Mouse (Mus musculus): ENCODE results near the gene Zfp423.

Zfp423 gene

DNA sequence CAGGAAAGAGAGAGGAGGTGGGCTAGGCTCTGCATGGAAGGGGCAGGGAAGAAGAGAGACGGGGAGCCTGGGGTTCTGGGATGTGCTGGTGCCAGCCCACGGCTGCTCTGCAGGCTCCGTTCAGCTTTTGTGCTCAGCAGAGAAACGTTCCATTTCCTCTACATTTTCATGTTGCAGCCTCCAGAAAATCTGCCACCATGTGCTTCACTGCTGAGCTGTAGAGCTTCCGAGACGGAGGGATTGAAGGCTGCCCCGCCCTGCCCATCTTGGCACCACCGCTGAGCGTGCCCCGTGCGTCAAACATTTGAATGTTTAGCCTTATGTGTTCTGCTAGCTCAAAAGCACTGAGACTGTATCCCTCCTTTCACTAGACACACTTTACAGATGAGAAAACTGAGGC lies 159.3 kb downstream of the Zfp423 start:
- no peak for DNase-seq

- peak; percentile 35 for DNase-seq
Measured at GRCm38 (mm10) chr8:87796234-87796633, 163.2 kb downstream of the Zfp423 start.

- no peak for DNase-seq
Measured at GRCm38 (mm10) chr8:87794639-87795038, 164.8 kb downstream of the Zfp423 start.

- peak; percentile 42 for DNase-seq
Measured at GRCm38 (mm10) chr8:87791103-87791502, 168.3 kb downstream of the Zfp423 start.

- no peak for DNase-seq
Measured at GRCm38 (mm10) chr8:87784641-87785439, 174.6 kb downstream of the Zfp423 start.

- no peak for DNase-seq
Measured at GRCm38 (mm10) chr8:87784227-87784626, 175.2 kb downstream of the Zfp423 start.

DNA sequence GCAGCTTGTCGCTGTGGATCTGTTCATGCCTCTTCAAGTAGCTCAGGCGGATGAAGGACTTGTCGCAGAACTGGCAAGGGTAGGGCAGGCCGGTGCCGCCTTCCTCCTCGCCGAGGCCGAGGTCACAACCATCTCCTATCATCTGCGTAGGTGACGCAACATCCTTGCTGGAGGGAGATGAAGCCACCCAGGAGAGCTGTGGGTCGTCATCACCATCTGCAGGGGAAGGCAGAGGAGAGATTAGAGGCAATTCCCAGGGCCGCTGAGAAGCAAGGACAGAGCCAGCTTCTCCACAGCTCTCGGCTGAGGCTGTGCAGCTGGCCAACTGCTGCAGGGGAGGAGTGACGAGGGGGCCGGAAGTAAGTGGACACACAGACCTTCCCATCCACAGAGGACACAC lies 176.2 kb downstream of the Zfp423 start:
- DNase-seq: peak; percentile 35

DNA sequence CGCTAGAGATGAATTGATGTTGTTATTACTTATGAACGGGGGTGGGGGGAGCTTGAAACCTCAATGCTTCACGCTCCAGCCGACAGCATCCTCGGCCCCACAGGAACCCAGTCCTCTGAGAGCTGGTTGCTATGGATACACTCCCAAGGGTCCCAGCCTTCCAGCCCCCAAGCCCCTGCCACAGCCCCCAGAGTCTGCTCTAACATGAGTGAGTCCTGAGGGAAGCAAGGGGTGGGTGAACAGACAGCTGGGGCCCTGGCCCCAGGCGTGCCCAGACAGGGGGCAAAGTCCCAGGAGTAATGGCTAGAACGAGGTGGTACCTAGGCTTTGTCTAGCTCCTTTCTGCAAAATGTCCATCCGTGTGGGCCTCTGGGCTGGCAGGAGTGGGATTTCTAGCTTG lies 181.8 kb downstream of the Zfp423 start:
- DNase-seq: no peak

DNA sequence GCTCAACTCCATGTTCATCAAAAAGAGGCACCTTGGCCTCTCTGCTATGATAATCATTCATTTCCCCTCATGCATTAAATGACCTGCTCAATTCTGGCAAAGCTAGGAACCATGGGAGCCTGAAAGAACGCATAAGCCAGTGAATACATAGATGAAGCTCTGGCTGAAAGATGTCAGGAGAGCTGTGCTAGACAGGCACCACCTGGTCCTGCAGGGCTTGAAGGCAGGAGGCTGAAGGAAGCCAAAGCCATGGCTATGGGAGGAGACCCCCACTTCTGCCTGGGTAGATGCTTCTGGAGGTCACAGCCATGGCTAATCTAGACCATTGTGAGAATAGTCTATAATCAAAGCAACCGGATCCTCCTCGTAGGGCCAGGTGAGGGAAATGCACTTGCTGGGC lies 183.5 kb downstream of the Zfp423 start:
- no peak for DNase-seq

DNA sequence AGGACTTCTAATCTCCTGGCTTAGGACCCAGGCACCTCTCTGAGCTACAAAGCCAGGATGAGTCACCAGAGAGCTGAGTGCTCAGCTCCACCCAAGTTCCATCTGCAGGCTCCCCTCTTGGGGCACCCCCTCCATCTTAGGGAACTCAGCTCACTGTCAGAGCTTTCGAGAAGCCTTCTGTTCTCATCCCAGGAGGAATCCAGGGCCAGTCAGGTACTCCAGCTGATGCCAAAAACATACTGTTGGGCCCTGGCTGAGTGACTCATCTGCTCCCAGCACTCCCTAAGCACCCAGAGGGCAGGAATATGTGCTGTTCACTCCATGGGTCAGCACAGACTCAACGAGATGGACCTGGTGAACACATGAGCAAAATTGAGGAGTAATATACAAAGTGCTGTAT lies 184.4 kb downstream of the Zfp423 start:
- no peak for DNase-seq

DNA sequence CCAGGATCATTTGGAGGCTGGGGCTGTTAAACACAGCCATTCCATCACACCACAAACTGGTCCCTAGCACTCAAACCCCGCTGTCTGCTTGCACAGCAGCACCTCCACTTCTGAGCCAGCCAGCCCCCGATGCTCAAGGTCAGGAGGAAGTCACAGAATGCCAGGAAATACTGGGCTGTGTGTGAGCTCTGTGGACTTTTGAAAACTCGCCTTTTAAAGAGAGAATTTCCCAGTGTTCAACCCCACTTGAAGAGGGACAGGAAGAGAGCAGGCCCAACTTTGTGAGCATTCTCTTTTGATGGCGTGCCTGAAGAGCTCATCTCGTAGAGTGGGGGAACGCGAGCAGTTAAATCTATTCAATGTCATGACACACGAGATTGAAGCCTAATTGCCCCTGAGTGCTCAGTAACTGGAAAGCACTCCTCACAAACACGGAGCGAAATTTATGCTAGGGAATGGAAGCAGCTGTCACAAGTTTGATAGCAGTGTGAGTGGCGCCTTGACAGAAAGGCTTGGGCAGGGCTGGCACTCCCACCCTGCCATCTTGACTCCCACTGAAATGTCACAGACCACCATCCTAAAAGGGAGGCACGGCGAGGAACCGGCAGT lies 186.4 kb downstream of the Zfp423 start:
- DNase-seq: no peak

DNA sequence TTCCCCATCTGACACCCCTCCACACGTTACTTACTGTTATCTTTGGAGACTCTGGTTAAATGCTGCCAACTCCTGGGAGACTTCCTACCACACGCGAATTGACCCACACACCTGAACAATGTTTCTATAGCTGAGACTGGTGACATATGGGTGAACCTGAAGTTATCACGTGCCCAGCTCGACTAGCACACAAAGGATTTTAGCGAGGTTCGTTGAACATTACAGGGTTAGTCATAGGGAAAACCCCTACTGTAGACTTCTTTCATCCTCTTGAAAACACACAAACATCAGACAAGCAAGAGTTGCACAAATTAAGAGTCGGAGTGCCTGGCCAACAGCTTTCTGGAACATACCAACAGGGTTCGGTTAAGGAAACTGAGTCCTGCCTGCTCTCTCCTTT lies 191.5 kb downstream of the Zfp423 start:
- no peak for DNase-seq

DNA sequence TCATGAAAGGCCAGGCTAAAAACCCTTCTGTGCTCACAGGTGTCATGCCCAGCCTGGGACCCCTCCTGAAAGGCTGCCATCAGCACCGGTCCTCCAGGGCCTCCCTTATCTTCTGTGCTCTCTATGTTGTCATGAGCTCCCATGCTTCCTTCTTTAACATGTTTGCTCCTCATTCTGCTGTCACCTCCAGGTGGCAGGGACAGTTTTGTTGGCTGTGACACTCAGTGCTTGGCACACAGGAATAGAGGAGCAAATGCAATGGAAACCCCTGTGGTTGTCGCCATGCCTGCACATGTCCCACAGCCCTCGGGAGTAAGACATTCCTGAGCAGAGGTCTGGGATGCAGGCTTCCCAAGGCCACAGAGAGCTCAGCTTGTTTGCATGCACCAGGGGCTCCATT lies 194.1 kb downstream of the Zfp423 start:
- no peak for DNase-seq

DNA sequence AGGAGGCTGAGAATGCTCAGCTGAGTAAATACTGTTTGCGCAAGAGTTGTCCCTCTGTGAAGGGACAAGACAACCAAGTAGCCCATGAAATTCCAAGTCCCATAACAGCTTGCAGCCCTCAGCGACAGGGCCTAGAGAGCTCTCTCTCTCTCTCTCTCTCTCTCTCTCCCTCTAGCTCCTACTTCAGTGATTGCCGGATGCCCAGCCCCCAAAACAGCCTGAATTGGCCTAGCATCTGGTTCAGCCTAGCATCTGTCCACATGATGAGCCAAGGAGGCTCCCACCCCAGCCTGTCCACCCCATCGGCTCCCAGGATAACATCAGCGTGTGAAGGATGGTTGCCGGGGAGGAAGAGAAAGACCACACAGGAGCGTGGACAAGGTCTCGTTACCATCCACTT lies 200.6 kb downstream of the Zfp423 start:
- peak; percentile 67 for DNase-seq

DNA sequence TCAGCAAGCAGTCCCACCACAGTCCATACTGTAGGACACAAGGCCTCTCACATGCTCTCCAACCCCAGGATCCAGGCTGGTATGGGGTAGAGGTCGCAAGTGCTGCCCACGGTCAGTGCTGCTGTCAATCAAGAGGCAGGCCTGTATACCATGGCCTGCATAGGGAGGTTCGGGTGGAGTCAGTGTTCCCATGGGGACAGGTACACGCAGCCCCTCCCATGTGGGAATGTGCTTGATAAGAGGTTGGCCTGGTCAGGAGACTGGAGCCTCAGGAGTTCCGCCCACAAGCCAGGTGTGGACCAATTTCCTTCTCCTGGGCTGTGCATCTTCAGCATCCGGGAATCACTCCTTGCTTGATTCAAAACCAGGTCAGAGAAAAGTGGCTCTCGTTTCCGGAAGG lies 204.5 kb downstream of the Zfp423 start:
- DNase-seq: no peak

DNA sequence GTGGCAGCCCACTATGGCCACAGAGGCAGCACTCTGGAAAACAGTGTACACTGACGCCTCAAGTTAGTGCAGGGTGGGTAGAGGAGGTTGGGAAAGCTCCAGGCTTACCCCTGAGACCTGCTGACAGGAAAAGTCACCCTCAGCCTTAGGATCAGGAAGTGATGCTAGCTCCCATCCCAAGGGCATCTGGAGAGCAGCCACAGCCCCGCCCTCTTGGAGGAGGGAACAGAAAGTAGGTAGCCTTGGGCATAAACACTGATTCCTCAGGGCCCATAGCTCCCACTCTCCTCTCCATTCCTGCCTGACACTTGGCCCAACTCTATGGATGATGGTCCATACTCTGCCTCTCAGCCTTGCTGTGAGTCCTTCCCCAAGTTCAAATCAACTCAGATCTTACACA lies 205.8 kb downstream of the Zfp423 start:
- DNase-seq: no peak

- peak; percentile 21 for DNase-seq
Measured at GRCm38 (mm10) chr8:87753148-87753547, 206.2 kb downstream of the Zfp423 start.

DNA sequence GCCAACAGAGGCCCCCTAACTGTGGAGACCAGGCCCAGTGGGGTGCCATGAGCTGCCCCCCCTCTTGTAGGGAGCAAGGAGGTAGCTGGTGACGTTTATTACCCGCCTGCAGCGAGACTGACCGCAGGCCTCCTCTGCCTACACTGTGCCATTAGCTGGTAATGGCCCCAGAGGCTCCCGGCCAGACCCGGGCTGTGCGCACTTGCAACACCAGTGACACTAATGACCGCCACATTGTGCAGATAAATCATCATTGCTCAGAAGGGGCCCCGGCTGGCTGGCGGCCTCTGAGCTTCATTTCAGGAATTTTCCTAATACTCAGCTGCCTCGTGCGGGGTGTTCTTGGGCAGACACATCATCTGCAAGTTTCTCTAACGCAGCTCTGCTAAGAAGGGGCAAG lies 206.7 kb downstream of the Zfp423 start:
- DNase-seq: peak; percentile 48

GRCm38 (mm10) chr8:87747582-87747981 lies 211.8 kb downstream of the Zfp423 start:
- DNase-seq: peak; percentile 61

DNA sequence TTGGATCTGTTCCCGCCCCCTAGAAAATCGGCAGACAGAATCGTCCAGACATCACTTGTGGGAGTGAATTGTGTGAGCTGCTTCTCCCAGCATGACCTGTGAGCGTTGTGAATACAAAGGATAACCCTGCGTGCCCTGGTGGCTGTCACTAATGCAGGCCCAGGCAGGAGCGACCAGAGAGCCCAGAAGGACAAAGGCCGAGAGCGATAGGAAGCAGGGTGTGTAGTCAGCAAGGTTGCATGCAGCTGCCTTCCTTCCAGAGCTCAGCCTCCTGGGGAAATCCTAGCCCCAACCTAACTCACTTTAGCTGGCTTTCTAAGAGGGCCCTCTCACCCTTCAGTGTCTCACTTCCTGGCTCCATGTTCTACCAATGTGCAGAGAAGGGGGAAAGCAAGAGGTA lies 212.3 kb downstream of the Zfp423 start:
- no peak for DNase-seq

- DNase-seq: peak; percentile 55
Measured at GRCm38 (mm10) chr8:87746072-87746471, 213.3 kb downstream of the Zfp423 start.

GRCm38 (mm10) chr8:87745125-87745698 lies 214.2 kb downstream of the Zfp423 start:
- DNase-seq: no peak

GRCm38 (mm10) chr8:87744556-87744955 lies 214.8 kb downstream of the Zfp423 start:
- DNase-seq: no peak

DNA sequence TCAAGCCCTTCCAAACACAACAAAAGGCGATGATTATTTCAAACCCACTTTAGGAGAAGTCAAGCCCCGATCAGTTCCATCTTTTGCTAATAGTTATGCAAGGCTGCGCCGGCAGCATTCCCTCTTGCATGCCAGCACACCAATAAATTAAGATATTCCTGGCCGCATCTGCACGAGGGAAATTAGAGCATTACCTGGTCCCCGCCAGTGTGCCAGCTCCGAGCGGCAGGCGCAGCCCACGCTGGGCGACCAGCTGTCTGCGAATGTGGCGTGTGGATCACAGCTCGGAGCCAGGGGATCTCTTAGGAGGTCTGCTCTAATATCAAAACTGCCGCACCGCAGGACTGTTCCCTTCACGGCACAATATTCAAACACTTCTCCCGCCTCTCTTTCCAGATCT lies 217.4 kb downstream of the Zfp423 start:
- no peak for DNase-seq
